Mouse (Mus musculus) myocyte (in vitro differentiated cells): Measurements from ENCODE around the gene Pakap. TPM values are rescaled to one million over a fixed set of nuclear protein-coding genes. Genes with fewer than 3 reads are reported as not detected.

Experiments
- H3K27me3 ChIP-seq: one replicate; pipeline ENCODE4 v1.6.1; 2011; ENCODE audit not compliant: control insufficient read depth, insufficient read depth, insufficient read length
- H3K36me3 ChIP-seq: one replicate; pipeline ENCODE4 v1.6.1; 2011; ENCODE audit not compliant: control insufficient read depth, insufficient read depth
- H3K4me2 ChIP-seq: one replicate; pipeline ENCODE4 v1.6.1; 2011; ENCODE audit warnings: low read depth, control low read depth
- H3K4me3 ChIP-seq: one replicate; pipeline ENCODE4 v1.5.1; 2011; ENCODE audit warnings: mild to moderate bottlenecking, control low read depth, moderate library complexity
- H3K79me2 ChIP-seq: one replicate; pipeline ENCODE4 v1.6.1; 2011; ENCODE audit not compliant: control insufficient read depth, insufficient read depth
- H3ac ChIP-seq: one replicate; pipeline ENCODE4 v1.6.1; 2011; ENCODE audit not compliant: control insufficient read depth, insufficient read length
- CEBPB ChIP-seq: IDR thresholded peaks from 2 replicates; pipeline ENCODE4 v1.6.1; 2011; ENCODE audit warnings: mild to moderate bottlenecking, moderate library complexity; ENCODE audit not compliant: poor library complexity, insufficient read depth, severe bottlenecking
- E2F4 ChIP-seq: IDR thresholded peaks from one replicate; pipeline ENCODE4 v1.6.1; 2011; ENCODE audit warnings: mild to moderate bottlenecking, control low read depth, moderate library complexity; ENCODE audit not compliant: insufficient read depth
- MAX ChIP-seq: IDR thresholded peaks from one replicate; pipeline ENCODE4 v1.6.1; 2011; ENCODE audit warnings: low read depth, mild to moderate bottlenecking, control low read depth
- MYOD1 ChIP-seq, 3 experiments: IDR thresholded peaks; one replicate each; pipeline ENCODE4 v1.6.1; 2011; ENCODE audit warnings: control low read depth in 2 of 3, low read depth in 2 of 3, mild to moderate bottlenecking in 2 of 3, moderate library complexity in 1 of 3; ENCODE audit not compliant: insufficient read length in 2 of 3, control insufficient read depth in 1 of 3
- MYOG ChIP-seq, 3 experiments: IDR thresholded peaks; one replicate each; pipeline ENCODE4 v1.6.1; 2011; ENCODE audit warnings: control low read depth in 2 of 3, low read depth in 2 of 3, mild to moderate bottlenecking in 2 of 3; ENCODE audit not compliant: insufficient read length in 2 of 3, control insufficient read depth in 1 of 3, insufficient read depth in 1 of 3
- POLR2A ChIP-seq: IDR thresholded peaks from one replicate; pipeline ENCODE4 v1.6.1; 2011; ENCODE audit warnings: low read depth, mild to moderate bottlenecking, control low read depth, moderate library complexity; ENCODE audit not compliant: insufficient read length
- POLR2AphosphoS2 ChIP-seq: IDR thresholded peaks from one replicate; pipeline ENCODE4 v1.6.1; 2011; ENCODE audit warnings: low read depth, control low read depth; ENCODE audit not compliant: insufficient read length
- REST ChIP-seq: IDR thresholded peaks from one replicate; pipeline ENCODE4 v1.6.1; 2011; ENCODE audit warnings: mild to moderate bottlenecking, control low read depth, moderate library complexity; ENCODE audit not compliant: insufficient read depth, insufficient read length
- SRF ChIP-seq: IDR thresholded peaks from one replicate; pipeline ENCODE4 v1.6.1; 2011; ENCODE audit warnings: low read depth; ENCODE audit not compliant: control insufficient read depth, insufficient read length
- TCF12 ChIP-seq: IDR thresholded peaks from one replicate; pipeline ENCODE4 v1.6.1; 2011; ENCODE audit warnings: mild to moderate bottlenecking, control low read depth; ENCODE audit not compliant: poor library complexity, insufficient read depth, severe bottlenecking
- TCF3 ChIP-seq: IDR thresholded peaks from one replicate; pipeline ENCODE4 v1.6.1; 2011; ENCODE audit warnings: low read depth, control low read depth; ENCODE audit not compliant: insufficient read length
- USF1 ChIP-seq: IDR thresholded peaks from one replicate; pipeline ENCODE4 v1.6.1; 2011; ENCODE audit warnings: low read depth, mild to moderate bottlenecking, control low read depth, moderate library complexity
- polyA plus RNA-seq: library from polyadenylated mRNA; unstranded; fragments of >200 nt; fragmentation: generic; extraction: Trizol; gene quantifications from one replicate; pipeline ENCODE4 v1.2.1, GENCODE M21; 2012; ENCODE audit warnings: missing spikeins

Pakap gene
- polyA plus RNA-seq, 1 experiment: 6.5 TPM

- Histone ChIP-seq H3K36me3 (no peaks in the 10 kb centered on the region), H3K4me3 (no peak overlapping the region), H3ac (no peak overlapping the region), H3K79me2 (peaks cover 76% of the 10 kb centered on the region), H3K27me3 (no peaks in the 10 kb centered on the region), H3K4me2 (peak overlapping the region; percentile 81)
- no peak for TF ChIP-seq MYOG (IDR thresholded peaks at IDR 0.05; ENCODE audit: control insufficient read depth in 1 of 3, insufficient read depth in 1 of 3, insufficient read length in 2 of 3, low read depth in 2 of 3)
- no peak for TF ChIP-seq POLR2A
- no peak for TF ChIP-seq E2F4
- peak in 1 of 3 experiments; percentile 48 for TF ChIP-seq MYOD1 (IDR thresholded peaks at IDR 0.05; ENCODE audit: control insufficient read depth in 1 of 3, insufficient read length in 2 of 3, low read depth in 2 of 3)
- no peak for TF ChIP-seq REST
- no peak for TF ChIP-seq CEBPB
- no peak for TF ChIP-seq TCF12
Measured at GRCm38 (mm10) chr4:57607247-57607942, 39.4 kb downstream of the Pakap start.

DNA sequence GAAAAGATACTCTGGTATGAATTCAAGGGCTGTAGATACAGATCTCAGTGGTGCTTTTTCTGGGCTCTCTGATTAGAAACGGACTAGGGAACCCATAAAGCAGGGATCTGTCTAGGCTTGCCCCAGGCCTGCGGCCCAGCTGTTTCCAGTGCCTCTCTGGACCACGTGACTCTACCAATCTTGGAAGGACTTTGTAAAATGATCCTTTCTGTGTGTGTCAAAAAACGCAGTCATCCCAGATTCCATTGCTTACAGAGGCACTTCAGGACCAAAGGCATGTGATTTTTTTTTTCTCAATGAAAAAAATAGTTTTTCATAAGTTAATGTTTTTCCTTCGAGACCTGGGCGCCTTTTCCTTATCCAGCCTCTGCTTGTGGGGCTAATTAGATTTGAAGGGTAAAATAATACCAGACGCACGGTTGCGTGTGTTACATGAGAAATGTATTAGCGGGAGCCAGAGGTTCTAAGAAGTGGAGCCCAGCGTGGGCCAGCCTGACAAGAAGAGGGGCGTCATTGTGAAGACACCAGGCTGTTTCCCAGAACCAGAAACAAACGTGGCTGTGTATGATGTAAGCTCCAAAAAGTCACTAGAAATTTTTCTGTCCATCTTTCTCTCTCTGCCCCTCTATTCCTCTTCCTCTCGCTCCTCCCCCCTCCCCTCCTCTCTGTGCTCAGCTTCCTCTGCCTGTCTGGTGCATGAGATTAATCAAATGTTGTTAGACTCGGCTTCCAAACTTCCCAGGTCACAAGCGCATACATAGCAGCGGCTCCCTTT is 43.5 kb downstream of the Pakap start:
- Histone ChIP-seq H3ac (no peak overlapping the region), H3K4me3 (no peak overlapping the region), H3K79me2 (peaks cover 93% of the 10 kb centered on the region), H3K36me3 (no peaks in the 10 kb centered on the region), H3K4me2 (peak overlapping the region; percentile 54), H3K27me3 (no peaks in the 10 kb centered on the region)
- TF ChIP-seq TCF12 (peak; percentile 58), MYOG (IDR thresholded peaks at IDR 0.05; ENCODE audit: control insufficient read depth in 1 of 3, insufficient read depth in 1 of 3, insufficient read length in 2 of 3, low read depth in 2 of 3) (peak in 2 of 3 experiments; percentile 78 to 82), MYOD1 (IDR thresholded peaks at IDR 0.05; ENCODE audit: control insufficient read depth in 1 of 3, insufficient read length in 2 of 3, low read depth in 2 of 3) (peak; percentile 43 to 70 (median 66)), REST (no peak), USF1 (peak; percentile 89)

DNA sequence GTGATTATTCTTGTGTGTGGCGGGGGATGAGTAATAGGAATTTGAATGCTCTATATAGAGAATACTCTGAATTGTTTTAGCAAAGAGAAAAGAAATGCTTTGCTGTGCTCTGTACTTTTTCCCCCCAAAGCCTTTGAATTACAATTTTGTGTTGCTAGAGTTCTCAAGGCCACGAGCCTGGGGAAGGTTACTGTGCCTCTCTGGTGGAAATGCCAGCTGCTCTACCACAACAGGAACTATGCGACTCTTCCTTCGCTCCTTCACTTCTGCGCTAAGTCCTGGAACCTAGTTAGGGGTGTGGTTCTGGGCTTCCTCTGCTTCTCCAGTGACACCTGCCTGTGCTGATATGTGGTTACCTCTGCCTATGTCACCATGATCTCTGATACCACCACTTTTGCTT is 44.7 kb downstream of the Pakap start:
- Histone ChIP-seq H3K36me3 (no peaks in the 10 kb centered on the region), H3ac (no peak overlapping the region), H3K4me2 (peak overlapping the region; percentile 54), H3K27me3 (no peaks in the 10 kb centered on the region), H3K4me3 (no peak overlapping the region), H3K79me2 (peaks cover 97% of the 10 kb centered on the region)
- TF ChIP-seq MYOG (IDR thresholded peaks at IDR 0.05; ENCODE audit: control insufficient read depth in 1 of 3, insufficient read depth in 1 of 3, insufficient read length in 2 of 3, low read depth in 2 of 3) (peak in 1 of 3 experiments; percentile 35), POLR2AphosphoS2 (no peak)

GRCm38 (mm10) chr4:57614686-57615085 is 46.7 kb downstream of the Pakap start:
- H3ac ChIP-seq: no peak overlapping the region
- H3K27me3 ChIP-seq: no peaks in the 10 kb centered on the region
- H3K79me2 ChIP-seq: peaks cover 97% of the 10 kb centered on the region
- no peak overlapping the region for H3K4me3 ChIP-seq
- TF ChIP-seq REST (no peak), E2F4 (no peak), USF1 (no peak), MYOG (IDR thresholded peaks at IDR 0.05; ENCODE audit: control insufficient read depth in 1 of 3, insufficient read depth in 1 of 3, insufficient read length in 2 of 3, low read depth in 2 of 3) (no peak), TCF12 (no peak), MAX (no peak), POLR2AphosphoS2 (no peak), POLR2A (no peak), TCF3 (no peak), SRF (no peak), MYOD1 (IDR thresholded peaks at IDR 0.05; ENCODE audit: control insufficient read depth in 1 of 3, insufficient read length in 2 of 3, low read depth in 2 of 3) (no peak), CEBPB (no peak)
- no peak overlapping the region for H3K4me2 ChIP-seq
- no peaks in the 10 kb centered on the region for H3K36me3 ChIP-seq

DNA sequence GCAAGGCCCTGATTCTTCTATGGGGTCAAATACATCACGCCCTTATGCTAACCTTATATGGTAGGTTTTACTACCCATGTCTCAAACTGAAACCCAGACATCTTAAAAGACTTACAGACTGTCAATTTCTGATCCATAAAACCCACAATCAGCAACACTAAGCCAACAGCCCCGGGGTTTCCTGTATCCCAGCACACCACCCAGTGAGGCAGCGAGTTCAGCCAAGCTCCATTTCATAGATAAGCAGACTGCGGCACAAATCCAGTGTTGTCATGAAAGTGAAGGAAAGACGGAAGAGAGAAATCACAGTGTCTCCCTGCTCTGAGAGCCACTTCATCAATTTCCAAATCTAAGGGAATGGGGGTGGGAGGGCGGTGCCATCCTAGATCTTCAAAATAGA is 50.8 kb downstream of the Pakap start:
- no peak overlapping the region for H3K4me2 ChIP-seq
- no peaks in the 10 kb centered on the region for H3K27me3 ChIP-seq
- H3ac ChIP-seq: no peak overlapping the region
- TF ChIP-seq SRF (no peak), TCF12 (no peak), REST (no peak), USF1 (no peak), POLR2AphosphoS2 (no peak), E2F4 (no peak)
- H3K4me3 ChIP-seq: no peak overlapping the region
- peaks cover 100% of the 10 kb centered on the region for H3K79me2 ChIP-seq
- peaks cover 12% of the 10 kb centered on the region for H3K36me3 ChIP-seq
